Mouse (Mus musculus): ENCODE measurements around the gene Gm20479.

Gm20479 gene

DNA sequence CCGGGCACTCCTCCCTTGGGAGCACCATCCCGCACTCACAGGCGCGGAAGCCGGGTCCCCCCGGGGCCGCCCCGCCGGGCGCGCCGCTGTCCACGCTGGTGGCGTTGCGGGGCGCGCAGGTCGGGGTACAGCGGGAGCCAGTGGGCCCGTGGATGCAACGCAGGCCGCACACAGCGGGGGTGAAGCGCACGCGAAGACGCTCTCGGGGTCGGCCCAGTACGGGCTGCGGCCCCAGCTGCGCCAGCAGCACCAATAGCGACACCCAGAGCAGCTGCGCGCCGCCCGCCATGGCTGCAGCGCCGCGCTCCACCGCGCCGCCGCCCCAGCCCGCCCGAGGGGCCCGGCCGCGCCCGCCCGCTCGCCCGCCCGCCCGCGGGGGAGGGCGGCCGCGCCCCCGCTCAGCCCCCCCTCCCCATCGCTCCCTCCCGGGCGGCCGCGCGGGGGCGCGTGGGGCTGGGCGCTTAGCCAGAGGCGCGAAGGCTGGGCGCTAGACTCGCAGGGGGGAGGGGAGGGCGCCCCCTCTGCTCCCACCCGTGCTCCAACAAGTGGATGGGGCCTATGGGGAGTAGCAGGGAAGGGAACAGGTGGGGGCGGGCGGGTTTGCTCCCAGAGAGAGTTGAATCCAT, 23.8 kb downstream of the Gm20479 start:
- no peak for DNase-seq

- peak; percentile 78 for DNase-seq
Measured at GRCm38 (mm10) chr7:27332353-27333199, 24.6 kb downstream of the Gm20479 start.

GRCm38 (mm10) chr7:27331854-27332253, 25.4 kb downstream of the Gm20479 start:
- no peak for DNase-seq

DNA sequence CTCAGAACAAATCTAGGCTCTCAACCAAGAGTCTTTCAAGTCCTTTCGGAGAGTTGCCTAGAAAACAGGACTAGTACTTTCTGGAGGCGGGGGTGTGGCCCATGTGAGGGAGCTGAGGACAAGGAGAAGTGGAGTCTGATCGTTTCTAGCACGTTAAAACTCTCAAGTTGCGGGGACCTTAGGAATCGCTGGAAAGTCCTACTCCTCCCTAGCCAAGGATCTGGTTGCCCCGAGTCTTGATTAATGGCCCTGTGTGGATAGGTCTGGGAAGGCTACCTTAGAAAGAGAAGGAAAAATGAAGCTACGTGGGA, 25.7 kb downstream of the Gm20479 start:
- DNase-seq: no peak

GRCm38 (mm10) chr7:27330709-27331540, 26.3 kb downstream of the Gm20479 start:
- DNase-seq: peak; percentile 71

- DNase-seq: no peak
Measured at GRCm38 (mm10) chr7:27329981-27330380, 27.2 kb downstream of the Gm20479 start.

DNA sequence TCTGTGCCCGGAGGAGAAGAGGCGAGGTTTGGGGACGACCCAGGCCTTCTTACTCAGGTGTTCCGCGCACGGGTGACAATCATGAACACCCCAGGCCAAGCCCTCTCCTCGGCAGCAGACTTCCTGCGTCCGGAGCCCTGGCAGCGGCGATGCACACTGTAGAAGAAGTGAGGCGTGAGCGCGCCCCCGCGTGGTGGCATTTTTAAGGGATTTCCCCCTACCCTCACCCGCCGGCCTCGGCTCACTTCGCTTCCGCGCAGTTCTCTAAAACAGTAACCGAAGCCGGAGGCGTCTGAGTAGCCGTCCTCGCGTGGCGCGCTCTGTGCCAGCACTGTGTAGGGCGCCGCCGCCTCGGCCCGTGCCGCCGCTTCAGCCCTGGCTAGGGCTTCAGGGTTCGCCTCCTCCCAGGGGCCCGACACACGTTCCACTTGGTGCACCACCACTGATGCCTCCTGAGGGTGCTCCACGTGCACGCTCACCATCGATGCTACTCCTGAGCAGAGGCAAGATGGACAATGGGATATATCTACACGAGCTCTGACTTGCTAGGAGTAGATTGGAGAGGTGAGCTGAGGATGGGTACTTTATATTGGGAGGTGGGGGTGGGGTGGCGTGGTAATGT, 27.8 kb downstream of the Gm20479 start:
- DNase-seq: peak; percentile 70

GRCm38 (mm10) chr7:27328648-27329047, 28.6 kb downstream of the Gm20479 start:
- DNase-seq: no peak

DNA sequence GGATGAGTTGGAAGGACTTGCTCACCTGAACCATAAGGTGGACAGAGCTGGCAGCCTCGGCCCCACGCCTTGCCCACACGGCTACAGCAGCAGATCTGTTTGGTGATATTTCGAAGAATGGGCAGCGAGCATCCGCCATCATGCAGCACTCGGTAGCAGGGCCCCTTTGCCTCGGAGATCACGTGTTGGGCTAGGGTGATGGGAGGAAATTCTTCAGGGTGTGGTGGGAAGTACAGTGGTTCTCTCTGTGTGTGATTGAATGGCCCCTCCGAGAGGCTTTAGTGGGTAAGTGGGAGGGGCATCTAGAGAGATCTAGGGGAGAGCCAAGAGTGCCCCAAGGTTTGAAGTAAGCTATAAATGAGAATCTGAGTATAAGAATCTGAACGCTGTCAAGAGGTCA, 29.1 kb downstream of the Gm20479 start:
- no peak for DNase-seq

GRCm38 (mm10) chr7:27327500-27327899, 29.7 kb downstream of the Gm20479 start:
- no peak for DNase-seq

DNA sequence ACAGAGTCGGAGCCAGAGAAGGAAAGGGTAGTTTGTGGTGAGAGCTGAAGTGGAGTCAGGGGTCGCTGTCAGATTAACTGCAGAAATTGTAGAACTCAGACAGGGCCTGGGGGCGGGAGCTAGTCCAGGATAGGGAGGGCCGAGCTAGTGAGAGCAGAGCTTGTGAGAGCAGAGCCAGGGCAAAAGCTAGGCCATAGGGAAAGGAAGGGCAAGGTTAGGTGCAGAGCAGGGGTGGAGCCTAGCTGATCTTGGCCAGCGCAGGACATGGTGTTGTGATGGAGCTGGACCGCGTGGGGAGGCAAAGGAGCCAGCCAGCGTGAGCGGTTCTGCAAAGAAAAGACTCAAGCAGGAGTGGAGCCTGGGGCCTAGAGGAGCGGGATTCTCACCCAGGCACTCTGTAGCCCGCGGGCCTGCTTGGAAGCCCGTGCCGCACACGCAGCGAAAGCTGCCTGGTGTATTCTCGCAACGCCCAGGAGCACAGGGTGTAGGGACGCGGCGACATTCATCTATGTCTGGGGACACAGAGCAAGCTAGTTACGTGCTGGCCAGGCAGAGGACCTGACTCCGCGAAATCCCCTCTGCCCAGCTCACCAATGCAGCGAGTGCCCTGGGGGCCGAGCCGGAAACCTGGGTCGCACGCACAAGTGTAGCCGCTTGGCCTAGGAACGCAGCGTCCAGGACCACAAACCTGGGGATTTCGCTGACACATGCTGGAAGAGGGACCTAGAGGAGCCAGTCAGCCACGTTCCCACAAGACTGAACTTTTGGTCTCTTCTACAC, 30.9 kb downstream of the Gm20479 start:
- no peak for DNase-seq

GRCm38 (mm10) chr7:27325697-27326096, 31.5 kb downstream of the Gm20479 start:
- DNase-seq: no peak

DNA sequence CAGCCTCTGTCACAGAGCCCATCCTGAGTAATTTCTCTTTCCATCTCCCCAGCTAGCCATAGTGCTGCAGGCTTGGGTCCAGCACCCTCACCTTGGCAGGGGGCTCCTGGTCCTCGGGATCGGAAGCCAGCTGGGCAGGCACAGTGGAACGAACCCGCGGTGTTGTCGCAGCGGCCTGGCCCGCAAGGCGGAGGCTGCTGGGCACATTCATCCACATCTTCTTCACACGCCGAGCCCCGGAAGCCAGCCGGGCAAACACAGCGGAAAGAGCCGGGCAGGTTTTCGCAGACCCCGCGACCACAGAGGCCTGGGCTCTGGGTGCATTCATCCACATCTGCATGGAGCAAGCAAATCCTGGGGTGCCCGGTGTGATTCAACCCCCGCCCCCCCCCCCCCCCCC, 32.3 kb downstream of the Gm20479 start:
- no peak for DNase-seq

- DNase-seq: no peak
Measured at GRCm38 (mm10) chr7:27324161-27324560, 33.1 kb downstream of the Gm20479 start.

DNA sequence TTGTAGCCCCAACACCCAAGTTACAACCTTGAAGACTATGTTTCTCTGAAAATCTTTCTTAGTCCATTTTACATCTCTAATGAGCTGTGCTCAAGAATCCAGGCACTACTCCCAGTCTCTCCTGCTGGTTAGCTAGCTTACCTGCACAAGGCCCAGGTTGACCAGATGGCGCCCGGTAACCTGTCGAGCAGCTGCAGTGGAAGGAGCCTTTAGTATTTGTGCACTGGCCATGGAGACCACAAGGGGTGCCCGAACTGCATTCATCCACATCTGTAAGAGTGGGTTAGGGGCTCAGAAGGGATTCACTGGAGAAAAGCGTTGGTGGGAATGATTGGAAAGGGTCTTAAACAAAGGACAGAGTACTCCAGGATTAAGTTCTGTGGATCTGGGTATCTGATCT, 34.2 kb downstream of the Gm20479 start:
- DNase-seq: no peak

GRCm38 (mm10) chr7:27322291-27322690, 34.9 kb downstream of the Gm20479 start:
- DNase-seq: no peak

DNA sequence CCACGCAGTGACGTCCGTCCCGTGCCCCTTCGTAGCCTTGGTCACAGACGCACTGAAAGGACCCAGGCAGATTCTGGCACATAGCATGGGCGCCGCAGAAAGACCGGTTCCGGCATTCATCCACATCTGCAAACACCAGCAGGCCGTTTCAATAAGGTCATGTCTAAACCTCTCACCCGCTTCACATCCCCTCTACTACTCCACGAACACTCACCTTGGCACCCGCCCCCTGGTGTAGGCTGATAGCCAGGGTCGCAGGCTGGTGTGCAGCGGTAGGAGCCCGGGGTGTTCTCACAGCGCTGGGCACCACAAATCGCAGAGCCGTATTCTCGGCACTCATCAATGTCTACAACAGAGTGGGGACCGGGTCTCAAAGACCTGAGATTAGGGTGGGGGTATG, 37.8 kb downstream of the Gm20479 start:
- no peak for DNase-seq

- no peak for DNase-seq
Measured at GRCm38 (mm10) chr7:27315958-27316357, 41.3 kb downstream of the Gm20479 start.

GRCm38 (mm10) chr7:27314393-27314792, 42.8 kb downstream of the Gm20479 start:
- no peak for DNase-seq

DNA sequence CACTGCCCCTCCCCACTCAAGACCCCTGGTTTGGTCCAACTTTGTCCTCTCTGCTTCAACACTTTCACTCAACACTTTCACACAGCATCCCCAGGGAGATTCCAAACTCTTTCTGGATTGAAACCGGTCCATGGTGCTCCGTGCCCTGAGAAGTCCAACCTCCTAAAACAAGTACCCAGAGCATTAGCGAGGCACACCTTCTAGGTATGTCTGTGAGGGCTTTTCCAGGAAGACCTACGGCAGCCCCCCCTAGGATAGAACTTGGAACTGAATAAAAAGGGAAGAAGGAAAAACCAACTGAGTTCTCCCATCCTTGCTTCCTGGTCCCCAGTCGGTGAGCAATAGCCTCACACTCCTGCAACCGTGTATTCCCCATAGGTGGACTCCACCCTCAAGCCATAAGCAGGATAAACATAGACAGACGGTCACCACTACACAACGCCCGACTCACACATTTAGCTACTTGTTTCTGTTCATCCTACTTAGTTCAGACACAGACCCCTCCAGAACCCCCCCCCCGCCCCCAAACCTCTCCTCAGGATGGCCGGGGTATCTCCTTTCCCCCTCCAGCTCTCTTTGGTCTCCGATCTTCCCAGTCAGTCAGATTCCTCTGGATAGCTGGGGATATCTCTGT, 45.5 kb downstream of the Gm20479 start:
- DNase-seq: no peak

DNA sequence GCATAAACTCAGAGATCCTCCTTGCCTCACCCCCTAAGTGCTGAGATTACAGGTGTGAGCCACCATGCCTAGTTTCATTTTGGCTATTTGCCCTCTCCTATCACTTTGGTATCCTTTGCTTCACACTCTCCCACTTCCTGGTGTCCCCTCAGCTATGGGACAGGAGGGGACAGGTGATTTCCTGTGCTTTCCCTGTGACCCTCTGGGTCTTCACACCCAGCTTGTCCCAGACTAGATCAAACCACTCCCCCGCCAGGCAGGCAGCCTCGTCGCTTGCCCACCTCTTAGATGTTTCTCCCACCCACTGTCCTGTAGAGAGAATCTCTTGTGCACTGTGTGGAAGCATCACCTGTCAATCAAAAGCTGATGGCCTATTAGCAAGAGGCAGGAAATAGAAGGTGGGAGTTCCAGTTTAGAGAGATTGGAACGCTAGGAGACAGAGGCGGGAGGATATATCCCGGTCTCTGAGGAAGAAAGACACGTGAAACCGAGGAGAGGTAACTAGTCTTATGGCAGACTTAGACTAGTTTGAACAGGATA, 46.2 kb downstream of the Gm20479 start:
- DNase-seq: no peak

DNA sequence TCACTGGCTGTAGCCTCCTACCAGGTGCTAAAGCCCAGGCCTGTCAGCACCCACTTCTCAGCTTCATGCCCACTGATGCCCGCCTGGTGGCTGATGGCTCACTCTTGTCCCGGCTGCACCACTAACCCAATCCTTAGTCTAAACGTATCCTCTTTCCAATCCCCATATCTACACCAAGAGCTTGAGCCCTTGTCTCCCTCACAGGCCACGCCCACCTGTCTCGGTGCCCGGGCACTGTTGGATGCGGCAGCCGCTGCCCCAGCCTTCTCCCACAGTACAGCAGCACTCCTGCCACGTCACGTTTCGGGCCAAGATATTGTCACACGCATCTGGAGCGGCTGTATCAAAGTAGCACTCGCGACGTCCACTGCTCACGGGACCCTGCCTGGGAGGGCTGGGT, 46.9 kb downstream of the Gm20479 start:
- no peak for DNase-seq

Measured in right cerebral cortex, adult 18-20 months (tissue).